Mouse (Mus musculus) 416B (cell line): Measurements from ENCODE around the gene Sh2d3c.

Source experiments
- DNase-seq: peaks from one replicate; pipeline ENCODE4 v3.0.0; 2011; ENCODE audit warnings: low read depth

Sh2d3c gene

DNA sequence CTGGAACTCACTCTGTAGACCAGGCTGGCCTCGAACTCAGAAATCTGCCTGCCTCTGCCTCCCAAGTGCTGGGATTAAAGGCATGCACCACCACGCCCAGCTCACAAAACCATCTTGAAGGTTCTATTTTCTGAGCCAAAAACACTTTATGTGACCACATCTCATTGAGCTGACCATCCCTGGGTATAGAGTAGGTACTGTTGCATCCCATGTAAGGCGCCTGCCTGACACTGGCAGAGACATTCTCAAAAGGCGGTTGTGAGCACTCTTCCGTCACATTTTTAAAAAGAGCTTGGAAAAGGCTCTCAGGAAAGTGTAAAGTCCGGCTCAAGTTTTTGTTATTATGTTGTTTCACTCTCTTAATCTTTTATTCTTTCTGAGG, 35.8 kb downstream of the Sh2d3c start:
- no peak for DNase-seq

DNA sequence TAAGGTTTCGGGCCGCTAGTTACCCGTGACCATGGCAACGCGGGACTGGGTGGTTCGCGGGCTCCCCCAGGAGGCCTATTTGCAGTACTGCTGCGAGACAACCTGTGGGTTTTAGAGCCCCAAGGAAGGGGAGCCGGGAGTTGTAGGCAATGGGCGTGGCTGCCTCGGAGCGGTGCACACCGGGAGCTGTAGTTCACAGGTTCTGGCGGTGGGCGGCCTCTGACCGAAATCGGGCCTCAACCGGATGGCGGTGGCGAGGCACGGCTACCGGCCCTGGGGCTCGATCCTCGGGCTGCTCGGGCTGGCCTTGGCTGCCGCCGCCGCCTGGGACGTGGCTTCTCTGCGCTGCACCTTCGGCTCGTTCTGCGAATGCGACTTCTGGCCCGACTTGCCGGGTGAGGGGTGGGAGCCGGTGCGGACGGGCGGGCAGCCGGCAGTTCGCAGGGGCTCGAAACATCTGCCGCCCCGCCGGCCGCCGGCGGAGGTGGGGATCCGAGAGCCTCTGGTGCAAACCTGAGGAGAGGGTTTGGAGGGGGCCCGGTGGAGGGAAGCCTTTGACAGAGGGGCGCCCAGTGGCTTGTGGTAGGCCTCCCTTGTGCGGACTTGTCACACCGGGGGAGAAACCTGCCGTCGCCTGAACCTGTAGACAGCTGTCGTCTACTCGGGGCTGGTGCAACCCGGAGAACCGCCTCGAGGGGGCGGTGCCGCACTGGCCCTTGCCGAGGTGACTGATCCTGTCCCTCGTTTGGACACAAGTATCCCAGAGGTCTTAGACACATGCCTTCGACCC, 36.4 kb downstream of the Sh2d3c start, which contains the start of gene Tor2a:
Gene Tor2a, plus strand, starts transcription at position 179 of the 790 bp plus-strand sequence.
- peak; percentile 98 for DNase-seq

DNA sequence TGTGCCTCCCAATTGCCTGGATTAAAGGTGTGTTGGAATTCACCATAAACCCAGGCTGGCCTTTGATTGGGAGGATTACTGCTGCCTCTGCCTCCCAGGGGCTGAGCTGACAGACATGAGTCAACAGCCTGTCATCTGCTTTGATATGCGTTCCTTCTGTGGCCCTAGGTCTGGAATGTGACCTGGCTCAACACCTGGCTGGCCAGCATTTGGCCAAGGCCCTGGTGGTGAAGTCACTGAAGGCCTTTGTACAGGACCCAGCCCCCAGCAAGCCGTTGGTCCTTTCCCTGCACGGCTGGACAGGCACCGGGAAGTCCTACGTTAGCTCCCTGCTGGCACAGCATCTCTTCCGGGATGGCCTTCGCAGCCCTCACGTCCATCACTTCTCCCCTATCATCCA, 37.6 kb downstream of the Sh2d3c start:
- DNase-seq: no peak

DNA sequence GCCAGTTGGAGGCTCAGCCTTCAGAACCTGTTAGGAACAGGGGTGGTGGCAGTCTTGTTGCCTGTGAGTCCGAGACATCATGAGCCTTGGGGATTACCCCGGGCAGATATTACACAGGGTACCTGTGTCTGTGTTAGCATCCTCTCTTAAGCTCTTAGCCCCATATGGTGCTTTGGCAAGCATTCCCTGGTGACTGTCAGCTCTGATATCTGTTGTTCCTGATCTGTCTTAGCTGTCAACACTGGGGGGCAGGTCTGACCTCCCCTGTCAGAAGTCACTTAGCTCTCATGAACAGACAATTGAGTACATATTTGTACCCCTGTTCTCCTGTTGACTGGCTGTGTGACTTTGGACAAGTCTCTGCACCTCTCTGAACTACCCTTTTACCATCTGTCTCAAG, 38.1 kb downstream of the Sh2d3c start:
- DNase-seq: no peak

DNA sequence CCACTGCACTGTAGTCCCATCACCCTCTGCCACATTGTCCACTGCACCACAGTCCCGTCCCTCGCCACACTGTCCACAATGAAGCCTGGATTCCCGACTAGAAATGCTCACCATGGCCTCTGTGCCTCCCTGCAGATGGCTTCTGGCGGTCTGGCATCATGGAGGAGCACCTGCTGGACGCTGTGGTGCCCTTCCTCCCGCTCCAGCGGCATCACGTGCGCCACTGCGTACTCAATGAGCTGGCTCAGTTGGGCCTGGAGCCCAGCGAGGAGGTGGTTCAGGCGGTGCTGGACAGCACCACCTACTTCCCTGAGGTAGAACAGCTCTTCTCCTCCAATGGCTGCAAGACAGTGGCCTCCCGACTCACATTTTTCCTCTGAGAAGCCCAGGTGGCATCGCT, 40.5 kb downstream of the Sh2d3c start:
- no peak for DNase-seq

DNA sequence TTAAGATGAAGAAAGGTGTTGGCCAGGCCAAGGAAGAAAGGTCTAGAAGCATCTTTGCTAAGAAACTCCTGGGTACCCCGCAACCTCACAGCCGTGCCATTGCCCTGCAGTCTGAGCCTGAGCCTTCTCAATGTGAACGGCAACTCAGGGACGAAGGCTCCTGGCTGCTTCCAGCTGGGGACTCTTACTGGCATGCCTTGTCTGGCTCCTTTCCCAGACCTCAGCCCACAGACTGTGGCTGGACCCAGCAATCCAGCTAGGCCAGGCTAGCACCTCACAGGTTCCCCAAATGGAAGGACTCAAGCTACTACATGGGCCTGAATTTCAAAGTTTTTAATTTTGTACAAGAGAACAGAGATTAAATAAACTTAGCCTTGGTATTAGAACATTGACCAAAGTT, 41.0 kb downstream of the Sh2d3c start:
- DNase-seq: no peak

DNA sequence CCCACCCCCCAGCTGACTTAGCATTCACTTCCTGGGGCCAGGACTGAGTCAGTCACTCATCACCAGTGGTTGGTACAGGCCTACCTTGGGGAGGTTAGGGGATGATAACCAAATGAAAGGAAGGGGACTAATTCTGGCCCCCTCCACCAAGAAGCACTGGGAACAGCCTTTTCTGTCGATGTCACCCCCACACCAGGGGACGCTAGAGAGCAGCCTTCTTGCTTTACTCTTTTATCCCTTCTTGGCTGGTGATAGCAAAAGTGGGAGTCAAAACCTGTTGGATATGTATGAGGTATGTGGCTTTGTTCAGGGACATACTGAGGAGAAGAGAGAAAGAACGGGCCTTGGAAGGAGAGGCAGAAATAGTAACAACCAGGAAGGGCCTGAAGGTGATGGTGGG, 42.5 kb downstream of the Sh2d3c start:
- peak; percentile 19 for DNase-seq

DNA sequence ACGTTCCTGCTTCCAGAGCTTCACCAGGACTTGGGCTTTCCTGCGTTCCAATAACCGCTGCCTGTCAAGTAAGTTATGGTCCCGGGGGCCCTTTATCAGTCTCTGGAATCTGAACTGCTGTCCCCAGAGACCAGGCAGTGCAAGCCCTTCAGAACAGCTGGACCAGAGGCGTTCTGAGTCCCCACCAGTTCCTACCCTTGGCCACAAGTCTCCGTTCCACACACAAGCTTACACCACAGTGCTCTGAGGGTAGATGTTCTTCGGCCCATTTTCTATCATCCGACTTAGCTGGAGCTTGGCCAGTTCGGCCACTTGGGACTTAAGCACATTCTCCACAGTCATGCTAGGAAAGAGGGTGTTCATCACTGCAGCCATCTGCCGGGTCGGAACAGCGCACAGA, 46.4 kb downstream of the Sh2d3c start:
- DNase-seq: no peak

DNA sequence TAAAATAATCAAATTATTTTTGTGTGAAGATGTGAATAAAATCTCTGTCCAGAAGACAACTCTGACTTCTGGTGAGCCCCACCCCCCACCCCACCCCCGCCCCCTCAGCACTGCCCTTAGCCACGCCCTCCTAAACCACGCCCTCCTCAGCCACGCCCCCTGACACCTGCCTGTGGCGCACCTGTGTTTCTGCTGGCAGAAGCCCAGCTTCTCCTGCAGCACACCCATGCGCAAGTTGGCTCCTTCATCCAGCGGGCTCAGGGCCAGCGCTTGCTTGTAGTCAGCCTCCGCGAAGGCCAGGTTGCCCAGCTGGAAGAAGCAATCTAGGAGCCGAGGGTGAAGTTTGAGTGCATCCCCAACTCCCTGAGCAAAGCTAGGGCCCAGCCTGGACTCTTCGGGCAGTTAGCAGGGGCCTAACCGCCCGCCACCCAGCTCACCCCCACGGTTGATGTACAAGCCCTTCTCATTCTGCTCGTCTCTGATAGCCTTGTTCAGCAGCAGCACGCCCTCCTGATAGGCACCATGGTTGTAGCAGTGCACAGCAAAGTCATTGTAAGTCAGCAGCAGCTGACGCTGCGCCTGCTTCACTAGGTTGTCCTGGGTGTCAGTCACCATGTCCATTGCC, 47.9 kb downstream of the Sh2d3c start:
- DNase-seq: no peak

DNA sequence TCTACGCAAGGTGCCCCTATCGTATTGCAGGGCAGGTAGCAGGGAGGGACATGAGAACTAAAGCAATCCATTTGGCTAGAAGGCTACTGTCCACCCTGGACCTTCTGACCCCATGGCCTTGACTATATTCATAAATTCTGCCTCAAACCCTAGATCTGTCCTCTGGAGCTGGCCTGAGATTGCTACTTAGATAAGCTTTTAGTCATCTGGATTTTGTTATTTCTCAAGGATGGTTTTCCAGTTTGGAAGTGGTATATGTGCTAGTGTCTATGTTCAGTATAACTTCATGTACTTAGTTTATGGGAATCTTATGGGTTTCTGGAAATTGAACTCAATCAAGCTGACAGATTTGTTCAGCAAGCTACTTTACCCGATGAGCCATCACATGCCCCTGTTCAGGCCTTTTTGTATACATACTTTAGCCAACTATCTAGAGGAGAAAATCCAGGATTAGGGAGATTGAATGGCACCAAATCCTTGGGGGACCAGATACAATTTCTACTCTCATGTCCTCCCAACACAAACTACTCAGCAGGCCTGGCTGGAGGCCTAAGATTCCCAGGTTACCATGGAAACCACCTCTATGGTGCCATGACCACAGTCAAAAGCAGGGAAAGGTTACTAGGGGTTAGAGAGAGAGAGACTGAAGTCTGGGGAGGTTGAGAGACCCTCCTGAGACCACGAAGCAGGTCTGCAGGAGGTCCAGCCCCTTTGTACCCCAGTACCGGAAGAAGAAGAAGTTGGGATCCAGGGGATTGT, 48.7 kb downstream of the Sh2d3c start:
- DNase-seq: no peak

DNA sequence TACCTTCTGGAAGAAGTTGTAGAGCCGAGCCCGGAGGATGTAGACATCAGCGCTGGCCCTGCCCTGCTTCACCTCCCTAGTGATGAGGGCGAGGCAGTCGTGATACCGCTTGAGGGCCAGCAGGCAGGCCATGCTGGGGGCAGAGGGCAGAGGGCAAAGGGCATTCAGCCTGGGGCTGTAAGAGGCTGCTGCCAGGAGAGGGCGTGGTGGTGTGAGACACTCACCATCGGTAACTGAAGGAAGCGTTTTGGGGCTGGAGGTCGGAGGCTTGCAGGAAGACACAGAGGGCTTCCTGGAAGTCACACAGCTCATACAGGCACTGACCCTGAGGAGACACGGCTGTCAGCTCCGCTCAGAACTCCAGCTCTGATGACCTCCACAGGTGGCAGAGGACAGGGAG, 51.0 kb downstream of the Sh2d3c start:
- DNase-seq: peak; percentile 37

DNA sequence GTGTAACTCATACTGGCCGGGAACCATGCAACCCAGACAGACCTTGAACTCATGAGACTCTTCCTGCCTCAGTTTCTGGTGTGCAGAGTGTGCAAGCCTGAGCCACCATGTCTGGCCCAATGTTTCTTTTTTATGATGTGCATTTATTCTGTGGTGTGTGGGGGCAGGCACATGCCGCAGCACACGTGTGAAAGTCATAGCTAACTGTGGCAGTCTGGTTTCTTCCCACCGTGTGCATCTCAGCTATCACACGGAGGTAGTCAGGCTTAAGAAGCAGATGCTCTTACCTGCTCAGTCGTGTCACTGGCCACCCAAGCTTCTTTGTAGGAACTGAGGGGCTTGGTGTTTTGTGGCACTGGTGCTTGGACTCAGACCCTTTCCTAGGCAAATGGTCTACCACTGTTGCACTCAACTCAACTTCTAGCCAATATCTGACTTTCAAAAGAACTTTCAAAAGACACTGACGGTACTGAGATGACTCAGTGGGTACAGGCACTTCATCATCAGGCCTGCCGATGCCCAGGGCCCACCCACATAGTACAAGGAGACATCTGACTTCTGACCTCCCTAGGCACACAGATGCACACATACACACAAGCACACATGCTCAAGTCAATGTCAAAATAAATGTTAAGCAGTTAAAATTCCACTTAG, 51.9 kb downstream of the Sh2d3c start:
- no peak for DNase-seq

DNA sequence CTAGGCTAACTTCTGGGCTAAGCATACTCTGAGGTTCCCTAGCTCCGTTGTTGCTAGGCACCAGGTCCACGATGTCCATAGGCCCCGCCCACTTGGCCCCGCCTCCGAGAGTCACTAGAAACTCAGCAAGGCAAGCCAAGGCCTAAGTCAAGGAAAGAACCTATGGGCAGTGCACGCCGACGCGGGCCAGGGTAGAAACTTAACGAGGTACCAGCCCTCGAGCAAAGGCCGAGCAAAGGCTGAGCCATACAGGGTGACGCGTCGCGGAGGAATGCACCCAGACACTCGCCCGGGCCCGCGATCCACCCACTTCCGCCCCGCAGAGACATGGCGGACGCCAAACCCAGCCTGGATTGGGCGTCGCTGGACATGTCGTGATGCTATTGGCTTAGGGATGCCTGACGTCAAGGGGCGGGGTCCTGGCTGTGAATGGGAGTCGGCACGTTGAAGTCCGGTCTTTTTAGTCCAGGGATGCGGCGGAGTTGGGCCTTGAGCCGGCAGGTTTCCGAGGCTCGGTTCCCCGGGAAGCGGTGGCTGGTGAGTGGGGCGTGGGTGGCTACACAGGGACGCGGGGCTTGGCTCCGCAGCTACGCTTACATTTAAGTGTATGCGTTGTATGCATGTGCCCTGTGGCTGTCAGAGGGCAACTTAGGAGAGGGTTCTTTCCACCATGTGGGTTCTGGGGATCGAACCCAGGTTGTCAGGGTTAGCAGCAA, 54.7 kb downstream of the Sh2d3c start, which contains the start of the genes Ttc16 and Ptrh1:
Gene Ttc16, minus strand, starts transcription at position 275 of the 716 bp plus-strand sequence.
Gene Ptrh1, plus strand, starts transcription at position 428 of the 716 bp plus-strand sequence.
- DNase-seq: peak; percentile 98

DNA sequence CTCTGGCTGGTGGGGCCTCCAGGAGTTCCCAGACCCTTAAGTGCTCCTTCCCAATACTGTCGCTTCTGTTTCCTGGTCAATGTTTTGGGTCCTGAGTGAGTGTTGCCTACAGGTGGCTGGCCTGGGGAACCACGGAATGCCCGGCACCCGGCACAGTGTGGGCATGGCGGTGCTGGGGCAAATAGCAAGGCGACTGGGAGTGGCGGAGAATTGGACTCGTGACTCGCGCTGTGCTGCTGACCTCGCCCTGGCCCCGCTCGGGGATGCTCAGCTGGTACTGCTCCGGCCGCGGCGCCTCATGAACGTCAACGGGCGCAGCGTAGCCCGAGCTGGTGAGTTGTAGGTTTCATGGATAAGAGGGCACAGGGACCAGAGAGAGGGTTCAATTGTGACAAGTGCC, 55.3 kb downstream of the Sh2d3c start:
- DNase-seq: no peak

DNA sequence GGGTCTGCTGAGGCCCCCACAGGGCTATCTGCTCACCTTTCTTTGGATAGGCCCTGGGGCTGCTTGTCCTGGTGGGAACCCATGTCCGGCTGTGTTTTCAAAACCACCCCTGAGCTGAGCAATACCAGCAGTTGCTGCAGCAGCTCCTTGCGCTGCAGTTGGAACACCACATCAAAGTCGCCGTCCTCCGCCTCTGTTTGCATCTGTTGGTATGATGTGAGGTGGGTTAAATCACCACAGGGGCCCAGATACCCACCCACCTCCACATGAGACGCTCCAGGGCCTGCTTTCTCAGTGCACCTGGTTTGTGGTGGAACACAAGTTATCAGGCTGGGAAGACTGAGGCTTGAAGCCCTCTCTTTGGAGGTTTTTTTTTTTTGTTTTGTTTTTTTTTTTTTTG, 57.2 kb downstream of the Sh2d3c start:
- no peak for DNase-seq

DNA sequence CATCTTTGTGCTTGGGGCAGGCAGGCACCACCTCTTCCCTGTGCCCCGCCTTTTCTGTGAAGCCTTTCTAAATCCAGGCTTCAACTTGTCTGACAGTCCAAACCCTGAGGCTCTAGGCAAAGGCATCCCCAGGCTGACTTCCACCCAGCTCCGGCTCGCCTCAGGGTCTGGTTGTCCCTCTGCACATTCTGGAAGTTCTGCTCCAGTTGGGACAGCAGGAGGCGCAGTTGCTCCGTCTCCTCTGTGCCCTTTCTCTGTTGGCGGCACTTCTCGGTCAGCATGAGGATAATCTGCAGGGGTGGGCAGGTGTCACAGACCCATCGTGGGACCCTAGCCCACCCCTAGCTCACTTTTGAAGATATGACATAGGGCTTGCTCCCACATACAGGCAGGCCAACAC, 58.3 kb downstream of the Sh2d3c start:
- DNase-seq: peak; percentile 50

DNA sequence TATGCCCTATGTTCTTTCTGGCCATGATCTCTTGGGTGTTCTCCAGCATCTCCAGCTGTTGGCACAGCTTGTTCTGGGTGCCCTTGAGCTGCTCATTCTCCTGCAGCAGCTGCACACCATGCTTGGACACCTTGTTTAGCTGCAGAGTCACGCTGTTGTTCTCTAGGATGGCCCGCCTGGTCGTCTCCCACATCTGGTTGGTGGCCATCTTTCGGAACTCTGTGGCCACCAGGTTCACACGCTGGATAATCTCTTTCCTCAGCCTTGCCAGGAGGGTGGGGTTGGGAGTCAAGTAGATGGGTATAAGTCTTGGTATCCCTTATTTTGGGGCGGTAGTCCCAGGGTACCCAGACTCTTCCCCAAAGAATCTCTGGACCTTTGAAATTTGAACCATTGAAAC, 58.9 kb downstream of the Sh2d3c start:
- DNase-seq: no peak

DNA sequence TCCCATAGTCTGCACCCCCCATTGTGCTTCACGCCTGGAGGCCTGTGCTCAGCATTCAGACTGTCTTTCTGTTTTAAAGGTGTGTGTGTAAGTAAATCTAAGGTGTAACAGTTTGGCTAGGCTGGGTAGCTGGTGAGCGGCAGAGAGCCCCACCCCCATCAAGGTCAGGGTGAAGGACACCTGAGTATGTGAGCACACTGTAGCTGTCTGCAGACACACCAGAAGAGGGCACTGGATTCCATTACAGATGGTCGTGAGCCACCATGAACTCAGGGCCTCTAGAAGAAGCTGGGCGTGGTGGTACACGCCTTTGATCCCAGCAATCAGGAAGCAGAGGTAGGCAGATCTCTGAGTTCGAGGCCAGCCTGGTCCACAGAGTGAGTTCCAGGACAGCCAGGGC, 60.9 kb downstream of the Sh2d3c start:
- no peak for DNase-seq

DNA sequence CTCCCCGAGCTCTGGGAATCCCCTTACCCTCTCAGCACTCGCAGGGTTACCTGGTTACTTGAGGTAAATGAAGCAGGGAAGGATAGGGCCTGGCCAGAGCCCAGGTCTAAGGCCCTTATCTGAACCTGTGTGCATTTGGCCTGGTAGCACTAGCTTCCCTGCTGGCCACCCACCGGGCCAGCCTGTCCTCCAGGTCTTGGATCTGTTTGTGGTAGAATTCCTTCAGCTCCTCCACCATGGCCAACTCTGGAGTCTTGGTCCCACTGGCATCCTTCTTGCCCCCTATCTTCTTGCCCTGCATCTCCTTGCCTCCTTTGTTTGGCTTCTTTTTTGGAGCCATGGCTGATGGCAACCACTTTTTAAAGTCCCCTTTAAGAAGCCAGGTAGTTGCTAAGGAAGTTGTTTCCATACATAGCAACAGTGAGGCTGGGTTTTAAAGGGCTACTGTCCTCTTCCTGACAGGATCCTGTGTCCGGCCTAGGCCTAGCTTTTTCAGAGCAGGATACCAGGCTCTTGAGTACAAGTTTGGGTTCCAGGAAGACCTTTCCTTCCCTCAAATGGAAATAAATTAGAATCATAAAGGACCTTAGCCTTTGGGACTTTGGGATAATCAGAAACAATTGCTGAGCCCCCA, 63.3 kb downstream of the Sh2d3c start, which contains the start of gene Cfap157:
Gene Cfap157, minus strand, starts transcription at position 381 of the 634 bp plus-strand sequence.
- no peak for DNase-seq

DNA sequence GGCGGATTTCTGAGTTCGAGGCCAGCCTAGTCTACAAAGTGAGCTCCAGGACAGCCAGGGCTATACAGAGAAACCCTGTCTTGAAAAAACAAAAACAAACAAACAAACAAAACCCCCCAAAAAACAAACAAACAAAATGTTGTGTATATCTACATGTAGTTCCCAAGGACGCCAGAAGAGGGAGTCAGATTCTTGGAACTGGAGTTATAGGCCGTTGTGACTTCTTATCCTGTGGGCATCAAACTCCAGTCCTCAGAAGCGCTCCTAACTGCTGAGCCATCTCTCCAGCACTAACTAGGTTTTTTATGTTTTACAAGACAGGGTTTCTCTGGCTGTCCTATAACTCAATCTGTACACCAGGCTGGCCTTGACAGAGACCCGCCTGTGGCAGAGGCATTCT, 66.3 kb downstream of the Sh2d3c start:
- peak; percentile 61 for DNase-seq

DNA sequence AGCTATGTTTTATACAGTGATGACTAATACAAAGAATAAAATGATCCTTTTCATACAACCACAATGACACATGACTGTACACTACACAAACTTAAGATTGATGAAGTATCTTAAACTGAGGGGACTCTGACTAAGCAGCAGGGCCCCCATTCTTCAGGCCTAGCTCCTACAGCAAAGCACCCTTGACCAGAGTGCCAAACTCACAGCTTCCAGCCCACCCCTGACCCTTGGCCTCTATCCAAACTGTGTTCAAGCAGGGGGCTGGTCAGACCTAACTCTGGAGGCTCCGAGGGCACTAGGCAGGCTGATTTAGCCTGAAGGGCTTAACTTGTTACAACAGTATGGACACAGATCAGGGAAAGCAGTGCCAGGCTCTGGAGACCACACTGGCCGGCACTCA, 67.7 kb downstream of the Sh2d3c start:
- DNase-seq: no peak
